Mouse (Mus musculus) midbrain, embryonic 12.5 days (tissue): Measurements from ENCODE around the gene Rnf208. TPM values are rescaled to one million over a fixed set of nuclear protein-coding genes. Genes with fewer than 3 reads are reported as not detected.
"Not testable (repeated sequence)": the region's sequence is repeated elsewhere in the genome, so short reads cannot be mapped to it uniquely, and the experiment has no call there.

Source experiments
- ATAC-seq: fragments of 200-750 bp; cut with Nextera tagmentation; 2 replicates; pipeline ENCODE4 v1.8.0; 2017; ENCODE audit warnings: low read depth, moderate TSS enrichment, moderate library complexity; ENCODE audit not compliant: low FRiP score
- H3K27ac ChIP-seq: fragments of 300-500 bp; sonication (generic); replicated peaks from 2 replicates; pipeline ENCODE4 v1.5.1; 2016; ENCODE audit warnings: mild to moderate bottlenecking
- H3K27me3 ChIP-seq: fragments of 300-500 bp; sonication (generic); 2 replicates; pipeline ENCODE4 v1.6.1; 2016; ENCODE audit warnings: mild to moderate bottlenecking
- H3K36me3 ChIP-seq: fragments of 300-500 bp; sonication (generic); 2 replicates; pipeline ENCODE4 v1.6.1; 2016
- H3K4me1 ChIP-seq: fragments of 300-500 bp; sonication (generic); 2 replicates; pipeline ENCODE4 v1.6.1; 2016
- H3K4me2 ChIP-seq: fragments of 300-500 bp; sonication (generic); replicated peaks from 2 replicates; pipeline ENCODE4 v1.6.1; 2016; ENCODE audit warnings: mild to moderate bottlenecking, moderate library complexity
- H3K4me3 ChIP-seq: fragments of 300-500 bp; sonication (generic); 2 replicates; pipeline ENCODE4 v1.5.1; 2016; ENCODE audit warnings: mild to moderate bottlenecking
- H3K9ac ChIP-seq: fragments of 300-500 bp; sonication (generic); replicated peaks from 2 replicates; pipeline ENCODE4 v1.6.1; 2016; ENCODE audit warnings: mild to moderate bottlenecking, moderate library complexity
- H3K9me3 ChIP-seq: fragments of 300-500 bp; sonication (generic); 2 replicates; pipeline ENCODE4 v1.6.1; 2016; ENCODE audit warnings: mild to moderate bottlenecking
- WGBS: fragments of 180-500 bp; shearing (Covaris S2); methylation state at CpG from one replicate; pipeline ENCODE4 v1.1.7; 2016; 5-methylcytosine and 5-hydroxymethylcytosine counted together
- polyA plus RNA-seq: library from polyadenylated mRNA; unstranded; fragments of >200 nt; fragmentation: Nextera tagmentation; extraction: Ambion mirVana; gene quantifications from 2 replicates; pipeline ENCODE4 v1.2.1, GENCODE M21; 2016

Gene Rnf208
- polyA plus RNA-seq, 1 experiment from 2014 or later, result 31.9 TPM

DNA sequence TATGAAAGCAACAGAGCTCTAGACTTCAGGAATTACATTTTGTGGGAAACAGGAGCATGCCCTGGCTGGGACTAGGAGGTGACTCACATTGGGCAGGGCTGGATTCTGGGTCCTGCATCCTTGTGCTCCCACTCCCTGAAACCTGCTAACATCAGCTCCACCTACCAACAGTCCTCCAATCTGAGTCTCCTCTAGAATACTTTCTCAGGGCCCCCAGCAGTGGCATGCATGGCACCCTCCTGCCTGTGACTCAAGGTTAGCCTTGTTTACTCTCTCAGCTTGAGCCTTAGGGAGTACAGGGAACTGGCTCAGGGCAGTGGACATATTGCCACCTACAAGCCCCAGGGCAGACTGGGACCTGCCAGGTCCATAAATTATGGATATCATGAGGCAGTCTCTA lies 3.9 kb upstream of the Rnf208 start:
- no peaks in the 10 kb centered on the region for H3K9me3 ChIP-seq
- H3K27ac ChIP-seq, result no peak overlapping the region
- peaks cover 28% of the 10 kb centered on the region for H3K27me3 ChIP-seq
- H3K36me3 ChIP-seq, result no peaks in the 10 kb centered on the region
- ATAC-seq, result no peak
- no peak overlapping the region for H3K9ac ChIP-seq
- no peak overlapping the region for H3K4me2 ChIP-seq
- H3K4me1 ChIP-seq, result peaks cover 29% of the 10 kb centered on the region
- H3K4me3 ChIP-seq, result no peak overlapping the region

GRCm38 (mm10) chr2:25239766-25240165 lies 2.3 kb upstream of the Rnf208 start:
- no peak overlapping the region for H3K9ac ChIP-seq
- ATAC-seq, result no peak
- H3K9me3 ChIP-seq, result no peaks in the 10 kb centered on the region
- H3K36me3 ChIP-seq, result 0 out of 2 replicates have a peak, but pooled peaks cover 3% of the 10 kb centered on the region
- peaks cover 37% of the 10 kb centered on the region for H3K27me3 ChIP-seq
- no peak overlapping the region for H3K4me2 ChIP-seq
- H3K4me3 ChIP-seq, result no peak overlapping the region
- WGBS, result 93% methylated on average over 3 of the region's 3 CpGs
- H3K27ac ChIP-seq, result no peak overlapping the region
- H3K4me1 ChIP-seq, result peaks cover 30% of the 10 kb centered on the region

DNA sequence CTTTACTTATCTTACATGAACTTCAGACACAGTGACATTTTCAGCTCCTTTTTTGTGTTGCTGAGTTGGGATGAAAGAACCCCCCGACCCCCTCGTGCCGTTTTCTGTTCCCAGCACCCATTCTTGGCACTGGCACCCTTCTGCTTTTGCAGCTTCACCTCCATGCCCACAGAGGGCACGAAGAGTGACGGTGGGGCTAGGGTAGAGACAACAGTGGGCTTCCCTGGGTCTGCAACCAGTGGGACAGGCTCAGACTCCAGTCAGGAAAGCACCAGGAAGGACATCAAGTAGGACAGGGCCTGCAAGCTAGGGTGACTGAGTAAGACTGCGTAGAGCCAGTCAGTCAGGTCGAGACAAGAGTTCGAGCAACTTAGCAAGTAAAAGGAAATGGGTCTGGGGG lies 1.7 kb upstream of the Rnf208 start:
- Histone ChIP-seq H3K27me3 (peaks cover 37% of the 10 kb centered on the region), H3K9ac (no peak overlapping the region), H3K27ac (peak overlapping the region; percentile 42; the same call in 1 of the 2 replicates), H3K4me1 (peaks cover 30% of the 10 kb centered on the region), H3K9me3 (no peaks in the 10 kb centered on the region), H3K36me3 (0 out of 2 replicates have a peak, but pooled peaks cover 8% of the 10 kb centered on the region), H3K4me2 (peak overlapping the region; percentile 94), H3K4me3 (peak overlapping the region; percentile 68)
- 46% methylated on average over 8 of the region's 8 CpGs for WGBS
- peak; percentile 16; the same call in 1 of the 2 replicates for ATAC-seq

GRCm38 (mm10) chr2:25240723-25241437 lies 1.2 kb upstream of the Rnf208 start:
- peak overlapping the region; percentile 42; the same call in 1 of the 2 replicates for H3K27ac ChIP-seq

DNA sequence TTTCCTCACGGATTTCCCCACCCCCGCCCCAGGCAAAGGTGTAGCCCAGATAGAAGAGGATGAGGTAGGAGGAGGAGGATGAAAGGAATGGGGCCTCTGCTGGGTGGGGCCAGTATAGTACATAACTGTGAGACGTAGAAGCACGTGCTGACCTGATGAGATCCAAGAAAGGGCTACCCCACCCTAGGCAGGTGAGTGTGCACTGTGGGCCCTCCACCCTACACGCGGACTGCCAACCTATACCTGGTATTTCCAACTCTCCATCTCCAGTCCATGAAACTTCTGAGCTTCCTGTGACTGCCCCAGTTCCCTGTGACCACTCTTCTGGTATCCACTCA lies 648 bp upstream of the Rnf208 start:
- peak overlapping the region; percentile 68 for H3K4me3 ChIP-seq
- peaks cover 30% of the 10 kb centered on the region for H3K4me1 ChIP-seq
- peak overlapping the region; percentile 94 for H3K4me2 ChIP-seq
- 22% methylated on average over 6 of the region's 6 CpGs for WGBS
- no peaks in the 10 kb centered on the region for H3K9me3 ChIP-seq
- peaks cover 37% of the 10 kb centered on the region for H3K27me3 ChIP-seq
- ATAC-seq, result peak; percentile 38
- H3K27ac ChIP-seq, result 0 out of 2 replicates have a peak overlapping the region, but pooled peaks have one; percentile 42
- H3K9ac ChIP-seq, result no peak overlapping the region
- peaks cover 18% of the 10 kb centered on the region; the same call in 1 of the 2 replicates for H3K36me3 ChIP-seq

More at GRCm38 (mm10) chr2:25240723-25241437, 1.2 kb upstream of the Rnf208 start:
- Histone ChIP-seq H3K4me3 (peak overlapping the region; percentile 68), H3K9ac (peak overlapping the region; percentile 37; the same call in 1 of the 2 replicates), H3K9me3 (no peaks in the 10 kb centered on the region), H3K4me1 (peaks cover 30% of the 10 kb centered on the region), H3K27me3 (peaks cover 37% of the 10 kb centered on the region), H3K36me3 (peaks cover 13% of the 10 kb centered on the region; the same call in 1 of the 2 replicates), H3K4me2 (peak overlapping the region; percentile 94)
- WGBS, result 1% methylated on average over 29 of the region's 29 CpGs
- ATAC-seq, result peak; percentile 75

- Histone ChIP-seq H3K4me1 (peaks cover 30% of the 10 kb centered on the region), H3K27me3 (peaks cover 37% of the 10 kb centered on the region), H3K4me3 (peak overlapping the region; percentile 68), H3K27ac (no peak overlapping the region), H3K9me3 (no peaks in the 10 kb centered on the region), H3K36me3 (peaks cover 28% of the 10 kb centered on the region), H3K4me2 (peak overlapping the region; percentile 94), H3K9ac (0 out of 2 replicates have a peak overlapping the region, but pooled peaks have one; percentile 83)
- no peak for ATAC-seq
- 84% methylated on average over 8 of the region's 8 CpGs for WGBS
These were observed 1.3 kb downstream of the Rnf208 start for GRCm38 (mm10) chr2:25243342-25243741.

- 91% methylated on average over 4 of the region's 4 CpGs for WGBS
- Histone ChIP-seq H3K27me3 (peaks cover 32% of the 10 kb centered on the region), H3K4me3 (no peak overlapping the region), H3K27ac (no peak overlapping the region), H3K4me1 (peaks cover 30% of the 10 kb centered on the region), H3K9ac (no peak overlapping the region), H3K4me2 (no peak overlapping the region), H3K9me3 (no peaks in the 10 kb centered on the region), H3K36me3 (peaks cover 36% of the 10 kb centered on the region)
- ATAC-seq, result no peak
These were observed 2.1 kb downstream of the Rnf208 start for GRCm38 (mm10) chr2:25244144-25244543.

DNA sequence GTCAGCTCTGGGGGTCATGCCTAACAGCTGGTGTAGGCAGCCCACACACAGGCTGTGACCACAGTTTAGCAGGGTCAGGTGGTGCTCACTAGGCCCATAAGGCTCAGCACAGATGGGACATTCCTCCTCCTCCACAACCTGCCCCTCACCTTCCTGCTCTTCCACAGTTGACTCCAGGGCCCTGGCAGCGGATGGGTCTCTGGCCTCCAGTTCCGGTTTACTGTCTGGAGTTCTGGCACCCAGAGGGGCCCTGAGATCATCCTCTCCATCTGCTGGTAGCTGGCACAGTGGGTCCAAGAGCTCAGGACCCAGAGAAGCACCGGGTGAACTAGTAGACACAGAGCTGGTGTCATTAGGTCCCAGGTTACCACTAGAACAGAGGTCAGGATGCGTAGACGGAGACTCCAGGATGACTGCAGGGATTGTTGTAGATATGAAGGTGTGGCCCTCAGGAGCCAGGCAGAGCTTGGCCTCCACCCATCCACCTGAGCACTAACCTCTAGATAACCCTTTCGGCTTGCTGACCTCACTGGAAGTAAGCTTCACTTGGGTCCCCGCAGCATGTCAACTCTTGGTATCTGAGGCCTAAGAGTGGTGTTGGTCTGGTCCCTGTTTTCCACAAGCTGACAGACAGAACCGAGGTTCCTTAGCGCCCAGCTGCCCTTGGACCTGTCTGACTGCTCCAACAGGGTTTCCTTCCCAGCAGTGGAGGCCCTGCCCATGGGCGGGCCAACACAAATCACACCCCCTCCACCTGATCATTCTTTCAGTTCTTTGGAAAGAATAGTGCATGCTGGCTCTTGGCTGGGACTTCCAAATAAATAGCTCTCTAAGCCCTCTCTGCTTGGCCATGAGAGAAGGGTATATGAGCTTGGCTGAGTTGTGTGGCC lies 4.4 kb downstream of the Rnf208 start, which contains the start of gene AL732309.1:
Gene AL732309.1, minus strand, starts transcription at position 681 of the 890 bp plus-strand sequence.
- 91% methylated on average over 10 of the region's 10 CpGs for WGBS
- Histone ChIP-seq H3K4me3 (no peak within 1 kb of the TSS), H3K36me3 (peaks cover 55% of the 10 kb centered on the region), H3K9me3 (no peaks in the 10 kb centered on the region), H3K27ac (no peak within 1 kb of the TSS), H3K9ac (no peak within 1 kb of the TSS), H3K27me3 (peaks cover 23% of the 10 kb centered on the region), H3K4me1 (peaks cover 17% of the 10 kb centered on the region), H3K4me2 (no peak within 1 kb of the TSS)
- ATAC-seq, result no peak

DNA sequence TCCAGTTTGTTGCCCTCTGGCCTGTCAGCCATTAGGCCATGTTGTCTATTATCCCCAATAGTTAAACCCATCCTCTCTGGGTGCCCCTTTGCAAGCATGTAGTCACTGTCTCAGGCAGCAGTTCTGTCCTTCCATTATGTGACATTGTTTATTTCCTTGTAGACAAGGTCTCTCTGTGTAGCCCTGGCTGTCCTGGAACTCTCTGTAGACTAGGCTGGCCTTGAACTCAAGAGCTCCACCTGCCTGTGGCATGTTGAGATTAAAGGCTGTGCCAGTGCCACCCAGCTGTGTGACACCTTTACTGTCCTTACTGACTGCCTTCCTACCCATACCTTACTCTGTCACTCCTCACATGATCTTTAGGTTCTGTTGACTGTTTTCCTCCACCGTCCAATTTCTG lies 10.3 kb downstream of the Rnf208 start:
- no peak overlapping the region for H3K4me2 ChIP-seq
- no peaks in the 10 kb centered on the region for H3K27me3 ChIP-seq

DNA sequence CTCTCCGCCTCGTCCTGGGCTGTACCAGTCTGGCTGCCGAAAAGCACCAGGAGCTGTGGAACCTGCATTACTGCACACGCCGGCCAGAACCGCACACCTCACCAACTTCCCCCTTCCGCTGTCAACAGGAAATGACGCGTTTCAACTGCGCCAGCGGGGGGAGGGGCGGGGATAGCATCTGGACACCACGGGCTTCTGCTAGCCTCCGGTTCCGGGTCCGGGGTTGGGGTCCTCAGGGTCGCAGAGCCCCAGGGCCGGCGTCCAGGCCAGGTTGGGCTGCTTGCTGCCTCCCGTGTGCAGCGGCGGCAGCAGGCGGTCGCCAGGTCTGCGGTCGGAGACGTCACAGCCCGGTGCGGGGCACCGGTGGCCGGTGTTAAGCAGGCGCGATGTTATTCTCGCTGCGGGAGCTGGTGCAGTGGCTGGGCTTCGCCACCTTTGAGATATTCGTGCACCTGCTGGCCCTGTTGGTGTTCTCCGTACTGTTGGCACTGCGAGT lies 13.3 kb downstream of the Rnf208 start, which contains the start of gene Tmem203:
Gene Tmem203, plus strand, starts transcription at position 156 of the 496 bp plus-strand sequence.
- Histone ChIP-seq H3K4me1 (peaks cover 17% of the 10 kb centered on the region), H3K4me3 (peak within 1 kb of the TSS; percentile 99), H3K27me3 (no peaks in the 10 kb centered on the region), H3K9me3 (no peaks in the 10 kb centered on the region), H3K36me3 (peaks cover 20% of the 10 kb centered on the region), H3K9ac (peak within 1 kb of the TSS; percentile 87), H3K27ac (peak within 1 kb of the TSS; percentile 75), H3K4me2 (peak within 1 kb of the TSS; percentile 98)
- under 1% methylated on average over 39 of the region's 39 CpGs for WGBS
- peak; percentile 91 for ATAC-seq

More for the DNA sequence above, 10.3 kb downstream of the Rnf208 start:
- H3K27ac ChIP-seq, result no peak overlapping the region
- no peak overlapping the region for H3K9ac ChIP-seq
- H3K36me3 ChIP-seq, result peaks cover 46% of the 10 kb centered on the region
- H3K4me1 ChIP-seq, result peaks cover 17% of the 10 kb centered on the region
- ATAC-seq, result no peak
- WGBS, result 92% methylated on average over 1 of the region's 1 CpGs
- no peak overlapping the region for H3K4me3 ChIP-seq
- H3K9me3 ChIP-seq, result no peaks in the 10 kb centered on the region

DNA sequence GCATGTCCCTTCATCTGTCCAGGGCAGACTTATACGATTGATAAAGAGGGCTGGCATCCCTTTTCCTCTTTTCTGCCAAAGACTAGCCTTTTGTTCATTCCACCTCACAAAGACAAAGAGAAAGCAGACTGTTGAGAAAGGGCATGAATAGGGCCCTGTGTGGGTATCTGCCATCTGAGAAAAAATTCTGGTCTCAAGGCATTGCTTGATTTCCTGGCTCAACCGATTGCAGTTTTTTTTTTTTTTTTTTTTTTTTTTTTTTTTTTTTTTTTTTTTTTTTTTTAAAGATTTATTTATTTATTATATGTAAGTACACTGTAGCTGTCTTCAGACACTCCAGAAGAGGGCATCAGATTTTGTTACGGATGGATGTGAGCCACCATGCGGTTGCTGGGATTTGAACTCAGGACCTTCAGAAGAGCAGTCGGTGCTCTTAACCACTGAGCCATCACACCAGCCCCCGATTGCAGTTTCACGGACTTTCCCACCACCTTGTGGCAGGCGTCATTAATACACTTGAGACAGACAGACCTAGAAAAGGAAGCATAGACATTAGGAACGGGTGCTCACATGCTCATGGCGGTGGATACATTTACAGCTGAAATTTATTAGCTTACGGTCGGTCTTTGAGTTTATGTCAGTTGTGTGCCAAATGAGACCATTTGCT lies 14.5 kb downstream of the Rnf208 start:
- H3K27me3 ChIP-seq, H3K9me3 ChIP-seq, H3K27ac ChIP-seq, ATAC-seq: not testable (repeated sequence)
- H3K4me1 ChIP-seq, result peaks cover 17% of the 10 kb centered on the region
- 62% methylated on average over 12 of the region's 12 CpGs for WGBS
- H3K4me2 ChIP-seq, result peak overlapping the region; percentile 98
- H3K36me3 ChIP-seq, result peaks cover 11% of the 10 kb centered on the region
- H3K4me3 ChIP-seq, result peak overlapping the region; percentile 99
- H3K9ac ChIP-seq, result peak overlapping the region; percentile 87; the same call in 1 of the 2 replicates
